Mouse (Mus musculus) left cerebral cortex, adult 8-10 months (tissue): ENCODE measurements around the gene Abr. TPM values are rescaled to one million over a fixed set of nuclear protein-coding genes. Genes with fewer than 3 reads are reported as not detected.

Source experiments
- DNase-seq, 2 experiments: peaks; one replicate each; pipeline ENCODE4 v3.0.0; 2022; ENCODE audit warnings: low spot score in 2 of 2
- total RNA-seq, 4 experiments: library from RNA; stranded (reverse); gene quantifications; 2 replicates each; pipeline ENCODE4 v1.2.4; 2022

Gene Abr
- total RNA-seq, 4 experiments from 2014 or later: 382 to 408 (median 393) TPM

GRCm38 (mm10) chr11:76570201-76570731 lies 51.8 kb downstream of the Abr start:
- DNase-seq: peak in 1 of 2 experiments; percentile 60

- DNase-seq: no peak
Measured at GRCm38 (mm10) chr11:76569436-76569835, 52.7 kb downstream of the Abr start.

DNA sequence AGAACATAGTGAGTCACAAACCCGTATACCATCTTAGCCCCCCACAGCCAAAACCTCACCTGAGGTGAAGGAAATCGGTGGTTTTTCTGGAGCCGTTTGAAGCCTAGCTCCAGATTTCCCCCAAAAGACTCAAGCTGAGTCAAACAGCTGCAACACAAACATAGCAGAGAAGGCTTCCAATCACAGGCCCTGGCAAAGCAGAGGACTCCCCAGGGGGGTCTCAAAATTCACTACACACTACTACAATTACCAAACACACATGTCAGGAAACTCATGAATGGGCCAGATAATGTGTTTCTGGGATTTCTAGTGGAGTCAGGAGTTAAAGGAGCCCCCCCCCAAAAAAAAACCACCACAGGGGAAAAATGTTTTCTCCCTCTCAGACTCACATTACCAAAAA lies 56.0 kb downstream of the Abr start:
- no peak for DNase-seq

GRCm38 (mm10) chr11:76562584-76562983 lies 59.5 kb downstream of the Abr start:
- DNase-seq: peak in 1 of 2 experiments; percentile 46

DNA sequence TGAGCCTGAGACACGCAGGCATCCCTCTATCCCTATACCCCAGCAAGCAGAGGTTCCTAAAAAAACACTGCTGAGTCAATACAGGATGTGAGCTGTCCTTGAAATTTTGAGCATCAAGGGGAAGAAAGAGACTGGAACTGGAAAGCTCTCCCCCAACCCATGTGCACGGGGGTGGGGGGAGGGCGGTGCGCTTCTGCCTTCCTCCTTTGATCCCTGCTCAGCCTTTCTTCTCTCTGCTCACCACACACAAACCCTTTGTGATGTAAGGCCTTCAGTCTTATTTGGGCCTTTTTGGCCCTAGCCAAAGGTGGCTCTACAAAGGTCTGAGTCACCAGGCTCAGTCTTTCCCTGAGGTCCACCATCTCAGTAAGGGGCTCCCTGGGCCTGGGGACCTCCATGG lies 59.9 kb downstream of the Abr start:
- peak in 1 of 2 experiments; percentile 46 for DNase-seq

DNA sequence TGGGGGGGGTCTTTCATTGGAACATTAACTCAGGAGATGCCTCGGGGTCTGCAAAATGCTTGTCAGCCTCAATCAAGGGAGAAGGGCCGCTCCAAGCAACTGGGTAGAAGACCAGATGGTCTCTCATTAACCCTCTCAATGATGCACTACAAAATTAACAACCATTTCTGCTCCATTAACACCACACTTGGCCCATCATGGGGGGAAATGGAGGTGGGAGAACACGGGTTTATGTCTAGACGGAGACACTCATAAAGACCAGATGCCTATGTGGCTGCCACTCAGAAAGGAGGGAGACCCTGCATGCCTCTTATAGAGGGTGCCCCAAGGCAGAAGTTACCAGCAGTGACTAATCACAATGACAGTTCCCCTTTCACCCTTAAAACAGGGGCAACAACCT lies 64.3 kb downstream of the Abr start:
- no peak for DNase-seq

DNA sequence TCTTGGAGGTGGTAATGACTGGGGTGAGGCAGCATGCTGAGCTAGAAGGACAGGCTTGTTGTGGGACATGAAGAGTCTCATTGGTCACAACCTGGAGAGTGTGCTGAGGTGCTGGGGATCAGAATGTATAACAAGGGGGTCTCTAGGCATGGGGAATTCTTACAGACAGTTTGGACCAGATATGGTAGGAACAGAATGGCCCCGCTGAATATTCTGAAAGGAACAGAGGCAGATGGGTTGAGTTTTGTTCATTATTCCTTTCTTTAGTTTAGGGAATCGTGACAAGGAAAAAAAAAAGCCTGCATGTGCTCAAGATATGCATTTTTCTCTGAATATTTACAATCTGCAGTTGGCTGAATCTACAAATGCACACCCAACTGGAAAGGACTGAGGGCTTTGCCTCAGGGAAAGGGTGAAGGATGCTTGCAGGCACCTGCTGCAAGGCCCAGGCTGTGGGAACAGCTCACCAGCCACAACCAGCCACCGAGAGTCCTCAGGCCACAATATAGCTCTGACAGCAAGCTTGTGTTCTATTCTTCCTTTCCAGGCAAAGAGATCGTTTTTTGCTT lies 73.9 kb downstream of the Abr start:
- no peak for DNase-seq

DNA sequence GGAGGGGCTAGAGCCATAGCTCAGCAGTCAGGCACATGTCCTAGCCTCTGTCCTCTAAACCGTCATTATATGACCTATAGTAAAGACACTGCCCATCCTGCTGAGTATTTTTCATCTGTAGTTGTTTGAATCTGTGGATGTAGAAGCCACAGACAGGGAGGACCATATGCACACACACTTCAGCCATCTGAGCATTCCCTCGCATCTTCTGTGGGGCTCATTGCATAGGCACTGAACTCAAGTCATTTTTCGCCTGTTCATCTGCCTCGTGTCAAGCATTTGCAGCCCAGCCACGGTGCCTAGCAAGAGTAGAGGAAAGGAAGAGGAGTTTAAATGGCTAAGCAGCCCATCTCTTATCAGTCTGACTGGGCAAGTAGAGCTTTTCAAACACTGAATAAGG lies 74.7 kb downstream of the Abr start:
- DNase-seq: peak in 1 of 2 experiments; percentile 7

- no peak for DNase-seq
Measured at GRCm38 (mm10) chr11:76546431-76546830, 75.7 kb downstream of the Abr start.

DNA sequence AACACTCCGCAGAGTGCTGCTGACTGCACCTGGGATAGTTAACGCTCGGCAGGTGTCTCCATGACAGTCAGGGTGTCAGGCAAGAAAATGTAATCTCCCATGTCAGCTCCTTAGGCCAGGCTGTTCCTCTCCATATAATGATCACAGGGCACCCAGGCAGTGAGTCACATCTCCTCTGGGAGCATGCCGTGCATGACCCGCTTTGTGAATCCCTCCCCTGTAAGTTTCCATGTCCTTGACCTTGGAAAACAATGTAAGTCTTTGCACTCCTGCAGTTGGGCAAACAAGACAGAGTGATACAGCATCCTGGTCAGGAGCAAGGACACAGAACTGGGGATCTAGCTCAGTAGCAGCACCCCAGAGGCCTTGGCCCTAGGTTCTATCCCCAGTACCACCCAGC lies 78.8 kb downstream of the Abr start:
- no peak for DNase-seq

DNA sequence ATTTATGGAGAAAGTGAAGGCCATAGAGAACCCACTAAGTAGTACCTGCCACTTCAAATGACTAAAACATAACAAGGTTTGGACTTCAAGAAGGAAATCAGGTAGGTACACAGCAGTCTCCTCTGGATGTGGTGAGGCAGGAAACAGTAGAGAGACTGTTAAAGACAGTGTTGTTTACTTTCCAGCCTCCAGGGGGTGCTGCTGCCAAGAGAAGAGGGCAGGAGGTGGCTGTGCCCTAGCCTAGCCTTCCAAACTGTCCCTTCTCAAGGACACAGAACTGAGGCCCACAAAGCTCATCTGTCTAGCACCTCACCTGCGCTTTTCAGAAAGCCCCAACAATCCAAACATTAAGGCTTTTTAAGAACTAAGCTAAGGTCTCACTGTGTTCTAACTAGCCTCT lies 81.1 kb downstream of the Abr start:
- DNase-seq: peak in 1 of 2 experiments; percentile 60

DNA sequence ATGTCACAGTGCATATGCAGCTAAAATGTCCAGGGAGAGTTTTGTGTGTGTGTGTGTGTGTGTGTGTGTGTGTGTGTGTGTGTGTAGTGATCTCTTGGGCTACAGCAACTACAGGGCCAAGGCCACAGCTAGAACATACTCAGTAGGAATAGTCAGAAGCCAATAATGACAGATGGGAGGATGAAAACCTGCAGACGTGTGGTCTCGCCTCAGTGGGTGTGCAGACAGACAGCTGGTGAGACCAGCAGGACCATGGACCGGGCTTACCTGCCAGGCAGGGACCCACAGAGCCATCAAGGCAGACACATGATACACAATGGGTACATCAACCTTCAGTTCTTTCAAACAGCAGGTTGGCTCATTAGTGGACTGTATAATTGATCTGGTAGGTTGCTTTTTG lies 84.7 kb downstream of the Abr start:
- DNase-seq: no peak

DNA sequence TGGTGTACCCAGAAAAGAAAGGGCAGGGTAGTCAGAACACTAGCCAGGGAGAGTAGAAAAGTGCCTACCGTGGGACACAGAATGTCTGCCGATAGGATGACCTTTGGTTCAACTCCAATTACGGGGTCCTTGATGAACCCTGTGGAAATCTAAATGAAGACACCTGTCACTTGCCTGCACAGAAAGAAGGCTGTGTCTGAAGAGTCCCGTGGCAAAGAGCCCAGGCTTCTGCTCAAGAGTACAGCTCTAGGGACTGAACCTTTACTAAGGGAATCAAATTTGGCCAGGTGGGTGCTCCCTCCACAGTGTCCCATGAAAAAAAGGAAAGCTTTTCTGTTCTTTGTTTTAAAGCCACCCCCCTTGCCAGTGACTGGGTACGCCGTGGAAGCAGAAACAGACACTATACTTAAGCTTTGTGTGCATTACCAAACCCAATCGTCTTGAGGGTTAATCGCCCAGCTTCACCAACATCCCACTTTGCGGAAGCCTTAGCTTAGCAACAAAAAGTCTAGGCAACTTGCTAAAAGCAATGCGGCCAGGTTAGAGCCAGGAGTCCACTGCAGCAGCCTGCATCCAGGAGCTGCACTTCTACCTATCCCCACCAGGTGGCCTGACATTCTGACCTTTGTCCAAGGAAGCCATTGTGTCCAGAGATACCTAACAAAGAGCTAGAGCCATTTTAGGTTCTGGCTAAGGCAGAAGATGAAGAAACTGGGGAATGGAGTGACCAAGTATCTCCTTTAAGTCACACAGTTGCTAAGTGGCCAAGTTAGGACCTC lies 85.3 kb downstream of the Abr start:
- DNase-seq: no peak

DNA sequence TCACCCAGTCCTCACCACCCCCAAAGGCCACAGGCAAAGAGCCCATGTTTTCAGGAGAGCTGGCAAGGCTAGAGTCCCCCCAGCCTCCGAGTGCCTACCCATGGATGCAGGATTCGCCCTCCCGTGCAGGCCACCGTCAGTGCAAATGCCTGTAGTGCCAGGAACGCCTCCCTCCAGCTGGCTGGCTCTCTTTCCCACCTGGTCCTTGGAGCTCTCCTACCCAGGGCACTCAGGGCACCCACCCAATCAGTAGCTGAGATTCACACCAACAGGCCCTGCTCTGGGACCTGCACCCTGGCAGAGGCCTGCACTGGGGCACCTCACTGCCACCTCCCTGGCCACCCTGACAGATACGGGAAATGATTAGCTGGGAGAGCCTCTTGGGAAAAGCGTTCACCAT lies 90.1 kb downstream of the Abr start:
- no peak for DNase-seq

- peak in 1 of 2 experiments; percentile 72 for DNase-seq
Measured at GRCm38 (mm10) chr11:76530966-76531678, 91.0 kb downstream of the Abr start.

DNA sequence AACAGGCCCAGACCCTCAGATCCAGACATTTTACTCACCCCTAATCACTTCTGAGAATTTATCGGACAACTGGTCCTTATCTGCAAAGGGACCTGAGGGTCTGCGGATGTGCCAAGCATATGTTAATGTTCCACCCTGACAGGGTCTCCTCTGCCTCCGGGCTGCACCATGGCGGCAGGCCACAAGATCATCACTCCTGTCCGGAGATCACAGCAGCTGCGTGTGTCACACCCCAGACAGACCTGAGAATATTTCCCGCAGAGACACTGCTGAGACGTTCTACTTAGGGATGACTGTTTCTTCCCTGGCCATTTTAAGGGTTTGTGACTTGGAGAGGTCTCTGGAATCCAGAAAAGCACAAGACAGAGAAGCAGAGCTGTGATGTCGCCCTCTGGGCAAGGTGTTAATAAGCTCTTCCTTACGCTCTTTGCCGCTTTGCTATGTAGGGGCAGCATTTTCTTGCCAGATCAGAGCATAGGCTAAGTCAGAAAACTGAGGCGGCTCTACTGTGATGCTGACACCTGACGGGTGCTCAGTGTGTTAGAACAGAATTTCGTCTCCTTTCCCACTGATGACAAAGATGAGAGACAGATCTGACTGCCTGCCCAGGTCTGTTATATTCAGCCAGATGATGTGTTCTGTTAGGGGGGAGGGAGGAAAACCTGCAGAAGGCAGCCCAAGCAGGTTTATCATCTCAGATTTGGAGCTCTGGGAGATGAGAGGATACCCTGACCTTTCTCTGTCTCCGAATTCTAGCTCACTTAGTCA lies 91.8 kb downstream of the Abr start:
- DNase-seq: no peak

- peak in 1 of 2 experiments; percentile 71 for DNase-seq
Measured at GRCm38 (mm10) chr11:76529352-76530141, 92.6 kb downstream of the Abr start.

DNA sequence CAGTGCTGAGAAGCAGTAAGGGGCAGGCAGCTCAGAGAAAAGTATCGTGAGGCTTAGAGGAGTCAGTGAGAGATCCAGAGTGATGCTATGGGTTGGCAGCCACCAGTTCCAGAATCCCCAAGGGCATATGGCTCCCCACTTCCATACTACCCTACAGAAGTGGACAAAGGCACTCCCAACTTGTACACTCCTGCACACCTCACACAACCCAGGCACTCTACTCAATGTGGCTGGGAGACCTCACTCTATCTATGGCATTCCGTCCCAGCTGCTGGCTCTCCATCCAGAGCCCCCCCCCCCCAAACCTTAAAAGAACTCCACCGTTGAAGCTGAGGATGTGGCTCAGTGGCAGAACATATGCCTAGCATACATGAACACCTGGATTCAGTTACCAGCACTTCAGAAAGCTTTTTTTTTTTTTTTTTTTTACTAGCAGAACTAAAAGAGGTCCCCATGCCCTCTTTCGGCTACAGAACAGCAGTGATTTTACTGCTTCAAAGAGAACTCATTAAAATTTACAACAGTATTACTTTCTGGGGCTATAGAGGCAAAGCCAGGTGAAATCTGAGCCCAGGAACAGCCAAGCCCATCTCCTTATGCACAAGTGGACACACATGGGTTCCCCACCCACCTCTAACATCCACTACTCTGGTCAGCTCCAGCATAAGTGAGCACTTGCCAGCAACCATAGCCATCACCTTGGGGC lies 96.3 kb downstream of the Abr start:
- DNase-seq: no peak

- DNase-seq: peak in 1 of 2 experiments; percentile 54
Measured at GRCm38 (mm10) chr11:76524947-76525346, 97.2 kb downstream of the Abr start.

- peak in 1 of 2 experiments; percentile 86 for DNase-seq
Measured at GRCm38 (mm10) chr11:76523356-76523755, 98.8 kb downstream of the Abr start.
